Mouse (Mus musculus) embryonic fibroblast, embryonic 13.5 days (primary cell): Measurements from ENCODE around the gene Rbpj. TPM values are rescaled to one million over a fixed set of nuclear protein-coding genes. Genes with fewer than 3 reads are reported as not detected.
A peak's percentile ranks its signal among the peaks of the same experiment; 100 is the strongest.

Experiments
- H3K27ac ChIP-seq: 2 replicates; pipeline ENCODE4 v1.5.1; 2012; ENCODE audit warnings: low read length, control low read depth, inconsistent platforms; ENCODE audit not compliant: insufficient read depth
- H3K4me1 ChIP-seq: 2 replicates; pipeline ENCODE4 v1.6.1; 2011; ENCODE audit warnings: low read length; ENCODE audit not compliant: control insufficient read depth, insufficient read depth
- H3K4me3 ChIP-seq: 2 replicates; pipeline ENCODE4 v1.5.1; 2011; ENCODE audit warnings: mild to moderate bottlenecking, control low read depth, low read length; ENCODE audit not compliant: insufficient read depth
- CTCF ChIP-seq: IDR thresholded peaks from 2 replicates; pipeline ENCODE4 v1.5.1; 2011; ENCODE audit warnings: mild to moderate bottlenecking, control low read depth, low read length, moderate library complexity, borderline replicate concordance; ENCODE audit not compliant: insufficient read depth
- POLR2A ChIP-seq: IDR thresholded peaks from 2 replicates; pipeline ENCODE4 v1.6.1; 2011; ENCODE audit warnings: low read depth, mild to moderate bottlenecking, control low read depth, low read length, moderate library complexity
- polyA plus RNA-seq: library from polyadenylated mRNA; stranded (reverse); fragments of >200 nt; gene quantifications from 2 replicates; pipeline ENCODE4 v1.2.4, GENCODE M21; 2011; ENCODE audit warnings: low read depth; ENCODE audit not compliant: missing spikeins, insufficient read length

The Rbpj gene
- polyA plus RNA-seq, 1 experiment: 98.7 TPM

GRCm38 (mm10) chr5:53444030-53444429 lies 21.9 kb upstream of the Rbpj start:
- H3K4me1 ChIP-seq: no peaks in the 10 kb centered on the region
- no peak for TF ChIP-seq POLR2A
- TF ChIP-seq CTCF: no peak
- no peak overlapping the region for H3K27ac ChIP-seq
- no peak overlapping the region for H3K4me3 ChIP-seq

- H3K4me3 ChIP-seq: no peak overlapping the region
- TF ChIP-seq POLR2A: no peak
- no peak for TF ChIP-seq CTCF
- no peaks in the 10 kb centered on the region for H3K4me1 ChIP-seq
- H3K27ac ChIP-seq: no peak overlapping the region
These were observed 15.0 kb upstream of the Rbpj start for GRCm38 (mm10) chr5:53450945-53451344.

GRCm38 (mm10) chr5:53451829-53452228 lies 14.1 kb upstream of the Rbpj start:
- no peak overlapping the region for H3K4me3 ChIP-seq
- TF ChIP-seq POLR2A: no peak
- no peak for TF ChIP-seq CTCF
- H3K4me1 ChIP-seq: no peaks in the 10 kb centered on the region
- H3K27ac ChIP-seq: no peak overlapping the region

GRCm38 (mm10) chr5:53452920-53453319 lies 13.0 kb upstream of the Rbpj start:
- no peak overlapping the region for H3K27ac ChIP-seq
- no peak overlapping the region for H3K4me3 ChIP-seq
- H3K4me1 ChIP-seq: peaks cover 7% of the 10 kb centered on the region; the same call in 1 of the 2 replicates
- TF ChIP-seq POLR2A (no peak), CTCF (no peak)

- H3K4me3 ChIP-seq: no peak overlapping the region
- 0 out of 2 replicates have a peak overlapping the region, but pooled peaks have one; percentile 14 for H3K27ac ChIP-seq
- peaks cover 7% of the 10 kb centered on the region; the same call in 1 of the 2 replicates for H3K4me1 ChIP-seq
- TF ChIP-seq POLR2A (no peak), CTCF (no peak)
These were observed 11.2 kb upstream of the Rbpj start for GRCm38 (mm10) chr5:53454706-53455105.

- H3K4me1 ChIP-seq: peaks cover 11% of the 10 kb centered on the region
- no peak overlapping the region for H3K27ac ChIP-seq
- H3K4me3 ChIP-seq: no peak overlapping the region
- no peak for TF ChIP-seq CTCF
- no peak for TF ChIP-seq POLR2A
These were observed 10.5 kb upstream of the Rbpj start for GRCm38 (mm10) chr5:53455459-53455858.

- Histone ChIP-seq H3K27ac (peak overlapping the region; percentile 48), H3K4me3 (no peak overlapping the region), H3K4me1 (peaks cover 19% of the 10 kb centered on the region)
- TF ChIP-seq POLR2A (no peak), CTCF (no peak)
These were observed 5.8 kb upstream of the Rbpj start for GRCm38 (mm10) chr5:53460196-53460595.

- Histone ChIP-seq H3K4me3 (no peak overlapping the region), H3K27ac (no peak overlapping the region), H3K4me1 (peaks cover 11% of the 10 kb centered on the region)
- TF ChIP-seq CTCF (no peak), POLR2A (no peak)
These were observed 2.6 kb upstream of the Rbpj start for GRCm38 (mm10) chr5:53463098-53464018.

- Histone ChIP-seq H3K4me3 (no peak overlapping the region), H3K4me1 (peaks cover 13% of the 10 kb centered on the region), H3K27ac (no peak overlapping the region)
- TF ChIP-seq CTCF (no peak), POLR2A (no peak)
These were observed 726 bp downstream of the Rbpj start for GRCm38 (mm10) chr5:53466422-53467333.
